Mouse (Mus musculus): ENCODE measurements around the gene Casq2. TPM values are rescaled to one million over a fixed set of nuclear protein-coding genes. Genes with fewer than 3 reads are reported as not detected.

Gene Casq2
- polyA plus RNA-seq, 2 experiments: 59.5 to 91.2 TPM

- WGBS: 81% methylated on average over 6 of the region's 6 CpGs
- no peak for DNase-seq (ENCODE audit: low spot score)
- Histone ChIP-seq H3K27ac (replicated peaks; ENCODE audit: low read depth, low read length) (no peak overlapping the region), H3K9me3 (ENCODE audit: control insufficient read depth, low read length) (no peaks in the 10 kb centered on the region), H3K4me3 (replicated peaks; ENCODE audit: low read length) (no peak overlapping the region), H3K36me3 (ENCODE audit: control insufficient read depth, insufficient read depth, low read length) (no peaks in the 10 kb centered on the region), H3K9ac (ENCODE audit: low read depth, low read length, severe bottlenecking) (no peak overlapping the region), H3K27me3 (ENCODE audit: control insufficient read depth, insufficient read depth, low read length) (no peaks in the 10 kb centered on the region), H3K4me1 (ENCODE audit: control insufficient read depth, insufficient read depth, low read length) (no peaks in the 10 kb centered on the region), H3K4me2 (replicated peaks; ENCODE audit: low read depth, low read length, severe bottlenecking) (no peak overlapping the region)
- TF ChIP-seq POLR2A (IDR thresholded peaks at IDR 0.05; ENCODE audit: borderline replicate concordance, extremely low read depth, insufficient read depth, insufficient read length): no peak
- ATAC-seq (ENCODE audit: low FRiP score, low read depth): no peak
Observed at GRCm38 (mm10) chr3:102123654-102124053, 37.4 kb downstream of the Casq2 start.

- H3K27ac ChIP-seq (replicated peaks; ENCODE audit: low read depth, low read length): no peak overlapping the region
- DNase-seq (ENCODE audit: low spot score) (no peak), ATAC-seq (ENCODE audit: low FRiP score, low read depth) (no peak)
- 81% methylated on average over 1 of the region's 1 CpGs for WGBS
- no peaks in the 10 kb centered on the region for H3K4me1 ChIP-seq (ENCODE audit: control insufficient read depth, insufficient read depth, low read length)
- H3K27me3 ChIP-seq (ENCODE audit: control insufficient read depth, insufficient read depth, low read length): no peaks in the 10 kb centered on the region
- TF ChIP-seq POLR2A (IDR thresholded peaks at IDR 0.05; ENCODE audit: borderline replicate concordance, extremely low read depth, insufficient read depth, insufficient read length): no peak
- H3K4me2 ChIP-seq (replicated peaks; ENCODE audit: low read depth, low read length, severe bottlenecking): no peak overlapping the region
- H3K9me3 ChIP-seq (ENCODE audit: control insufficient read depth, low read length): no peaks in the 10 kb centered on the region
- H3K9ac ChIP-seq (ENCODE audit: low read depth, low read length, severe bottlenecking): no peak overlapping the region
- H3K36me3 ChIP-seq (ENCODE audit: control insufficient read depth, insufficient read depth, low read length): no peaks in the 10 kb centered on the region
- no peak overlapping the region for H3K4me3 ChIP-seq (replicated peaks; ENCODE audit: low read length)
Observed at GRCm38 (mm10) chr3:102125546-102125945, 39.3 kb downstream of the Casq2 start.

- Histone ChIP-seq H3K4me2 (replicated peaks; ENCODE audit: low read depth, low read length, severe bottlenecking) (no peak overlapping the region), H3K27ac (replicated peaks; ENCODE audit: low read depth, low read length) (no peak overlapping the region), H3K27me3 (ENCODE audit: control insufficient read depth, insufficient read depth, low read length) (no peaks in the 10 kb centered on the region), H3K9ac (ENCODE audit: low read depth, low read length, severe bottlenecking) (no peak overlapping the region), H3K4me1 (ENCODE audit: control insufficient read depth, insufficient read depth, low read length) (no peaks in the 10 kb centered on the region), H3K36me3 (ENCODE audit: control insufficient read depth, insufficient read depth, low read length) (no peaks in the 10 kb centered on the region), H3K9me3 (ENCODE audit: control insufficient read depth, low read length) (no peaks in the 10 kb centered on the region), H3K4me3 (replicated peaks; ENCODE audit: low read length) (no peak overlapping the region)
- ATAC-seq (ENCODE audit: low FRiP score, low read depth): no peak
- DNase-seq (ENCODE audit: low spot score): no peak
- 78% methylated on average over 2 of the region's 2 CpGs for WGBS
- TF ChIP-seq POLR2A (IDR thresholded peaks at IDR 0.05; ENCODE audit: borderline replicate concordance, extremely low read depth, insufficient read depth, insufficient read length): no peak
Observed at GRCm38 (mm10) chr3:102127114-102127513, 40.9 kb downstream of the Casq2 start.

GRCm38 (mm10) chr3:102128242-102128641 is 42.0 kb downstream of the Casq2 start:
- Histone ChIP-seq H3K4me3 (replicated peaks; ENCODE audit: low read length) (no peak overlapping the region), H3K4me2 (replicated peaks; ENCODE audit: low read depth, low read length, severe bottlenecking) (no peak overlapping the region), H3K4me1 (ENCODE audit: control insufficient read depth, insufficient read depth, low read length) (no peaks in the 10 kb centered on the region), H3K27me3 (ENCODE audit: control insufficient read depth, insufficient read depth, low read length) (no peaks in the 10 kb centered on the region), H3K9me3 (ENCODE audit: control insufficient read depth, low read length) (no peaks in the 10 kb centered on the region), H3K9ac (ENCODE audit: low read depth, low read length, severe bottlenecking) (no peak overlapping the region), H3K27ac (replicated peaks; ENCODE audit: low read depth, low read length) (no peak overlapping the region), H3K36me3 (ENCODE audit: control insufficient read depth, insufficient read depth, low read length) (no peaks in the 10 kb centered on the region)
- 85% methylated on average over 2 of the region's 2 CpGs for WGBS
- no peak for DNase-seq (ENCODE audit: low spot score)
- no peak for ATAC-seq (ENCODE audit: low FRiP score, low read depth)
- TF ChIP-seq POLR2A (IDR thresholded peaks at IDR 0.05; ENCODE audit: borderline replicate concordance, extremely low read depth, insufficient read depth, insufficient read length): no peak

- Histone ChIP-seq H3K9ac (ENCODE audit: low read depth, low read length, severe bottlenecking) (no peak overlapping the region), H3K4me2 (replicated peaks; ENCODE audit: low read depth, low read length, severe bottlenecking) (no peak overlapping the region), H3K27ac (replicated peaks; ENCODE audit: low read depth, low read length) (no peak overlapping the region), H3K27me3 (ENCODE audit: control insufficient read depth, insufficient read depth, low read length) (no peaks in the 10 kb centered on the region), H3K4me1 (ENCODE audit: control insufficient read depth, insufficient read depth, low read length) (peaks cover 3% of the 10 kb centered on the region), H3K9me3 (ENCODE audit: control insufficient read depth, low read length) (no peaks in the 10 kb centered on the region), H3K4me3 (replicated peaks; ENCODE audit: low read length) (no peak overlapping the region), H3K36me3 (ENCODE audit: control insufficient read depth, insufficient read depth, low read length) (no peaks in the 10 kb centered on the region)
- TF ChIP-seq POLR2A (IDR thresholded peaks at IDR 0.05; ENCODE audit: borderline replicate concordance, extremely low read depth, insufficient read depth, insufficient read length): no peak
- WGBS: 71% methylated on average over 6 of the region's 6 CpGs
- DNase-seq (ENCODE audit: low spot score): no peak
- ATAC-seq (ENCODE audit: low FRiP score, low read depth): no peak
Observed at GRCm38 (mm10) chr3:102130478-102130877, 44.3 kb downstream of the Casq2 start.
